Mouse (Mus musculus) spleen, adult 2 months (tissue): ENCODE measurements around the gene Pabpc1l.

ENCODE experiments used
- CTCF ChIP-seq: fragments of 200-500 bp; IDR thresholded peaks from 2 replicates; pipeline ENCODE4 v1.5.1; 2011; ENCODE audit warnings: mild to moderate bottlenecking, inconsistent platforms; ENCODE audit not compliant: insufficient read depth, insufficient read length, insufficient replicate concordance; ENCODE audit errors: extremely low read depth
- POLR2A ChIP-seq: fragments of 200-500 bp; IDR thresholded peaks from 2 replicates; pipeline ENCODE4 v1.6.1; 2011; ENCODE audit warnings: low read depth, low read length, inconsistent platforms

- TF ChIP-seq CTCF (no peak), POLR2A (no peak)
These were observed 9.9 kb upstream of the Pabpc1l start for GRCm38 (mm10) chr2:164015304-164015703.
